Mouse (Mus musculus): Measurements from ENCODE around the gene Arfgap2. TPM values are rescaled to one million over a fixed set of nuclear protein-coding genes. Genes with fewer than 3 reads are reported as not detected.

The Arfgap2 gene
- polyA plus RNA-seq, 1 experiment from 2014 or later: 95.7 TPM

- Histone ChIP-seq H3K4me3 (ENCODE audit: low read depth, low read length) (no peak overlapping the region), H3K36me3 (ENCODE audit: control insufficient read depth, insufficient read depth, low read length) (no peaks in the 10 kb centered on the region), H3K27ac (ENCODE audit: low read depth, low read length) (no peak overlapping the region), H3K4me2 (no peak overlapping the region), H3K9ac (ENCODE audit: low read depth, low read length) (no peak overlapping the region), H3K9me3 (ENCODE audit: control insufficient read depth, low read length) (no peaks in the 10 kb centered on the region), H3K27me3 (replicated peaks; ENCODE audit: control insufficient read depth, insufficient read depth, low read length) (no peaks in the 10 kb centered on the region), H3K4me1 (replicated peaks; ENCODE audit: control insufficient read depth, insufficient read depth, low read length) (no peaks in the 10 kb centered on the region)
- ATAC-seq (replicated peaks; ENCODE audit: low FRiP score) (no peak), DNase-seq (ENCODE audit: low spot score) (no peak)
- 85% methylated on average over 3 of the region's 3 CpGs for WGBS
Measured at GRCm38 (mm10) chr2:91294226-91294625, 29.5 kb downstream of the Arfgap2 start.

GRCm38 (mm10) chr2:91295895-91296294 lies 31.1 kb downstream of the Arfgap2 start:
- Histone ChIP-seq H3K9me3 (ENCODE audit: control insufficient read depth, low read length) (no peaks in the 10 kb centered on the region), H3K27ac (ENCODE audit: low read depth, low read length) (no peak overlapping the region), H3K9ac (ENCODE audit: low read depth, low read length) (no peak overlapping the region), H3K36me3 (ENCODE audit: control insufficient read depth, insufficient read depth, low read length) (no peaks in the 10 kb centered on the region), H3K27me3 (replicated peaks; ENCODE audit: control insufficient read depth, insufficient read depth, low read length) (no peaks in the 10 kb centered on the region), H3K4me2 (no peak overlapping the region), H3K4me3 (ENCODE audit: low read depth, low read length) (no peak overlapping the region), H3K4me1 (replicated peaks; ENCODE audit: control insufficient read depth, insufficient read depth, low read length) (no peaks in the 10 kb centered on the region)
- DNase-seq (ENCODE audit: low spot score) (no peak), ATAC-seq (replicated peaks; ENCODE audit: low FRiP score) (no peak)
- WGBS: 87% methylated on average over 5 of the region's 5 CpGs

GRCm38 (mm10) chr2:91299156-91299555 lies 34.4 kb downstream of the Arfgap2 start:
- no peak for ATAC-seq (replicated peaks; ENCODE audit: low FRiP score)
- DNase-seq (ENCODE audit: low spot score): no peak

GRCm38 (mm10) chr2:91300784-91301183 lies 36.0 kb downstream of the Arfgap2 start:
- 84% methylated on average over 2 of the region's 2 CpGs for WGBS
- Histone ChIP-seq H3K27me3 (replicated peaks; ENCODE audit: control insufficient read depth, insufficient read depth, low read length) (no peaks in the 10 kb centered on the region), H3K9me3 (ENCODE audit: control insufficient read depth, low read length) (no peaks in the 10 kb centered on the region), H3K27ac (ENCODE audit: low read depth, low read length) (no peak overlapping the region), H3K36me3 (ENCODE audit: control insufficient read depth, insufficient read depth, low read length) (no peaks in the 10 kb centered on the region), H3K4me2 (no peak overlapping the region), H3K4me3 (ENCODE audit: low read depth, low read length) (no peak overlapping the region), H3K4me1 (replicated peaks; ENCODE audit: control insufficient read depth, insufficient read depth, low read length) (no peaks in the 10 kb centered on the region), H3K9ac (ENCODE audit: low read depth, low read length) (no peak overlapping the region)
- ATAC-seq (replicated peaks; ENCODE audit: low FRiP score) (no peak), DNase-seq (ENCODE audit: low spot score) (no peak)

More at GRCm38 (mm10) chr2:91299156-91299555, 34.4 kb downstream of the Arfgap2 start:
- WGBS: 47% methylated on average over 3 of the region's 3 CpGs
- no peak overlapping the region for H3K4me2 ChIP-seq
- no peak overlapping the region for H3K27ac ChIP-seq (ENCODE audit: low read depth, low read length)
- no peaks in the 10 kb centered on the region for H3K27me3 ChIP-seq (replicated peaks; ENCODE audit: control insufficient read depth, insufficient read depth, low read length)
- no peaks in the 10 kb centered on the region for H3K36me3 ChIP-seq (ENCODE audit: control insufficient read depth, insufficient read depth, low read length)
- H3K4me3 ChIP-seq (ENCODE audit: low read depth, low read length): no peak overlapping the region
- no peaks in the 10 kb centered on the region for H3K9me3 ChIP-seq (ENCODE audit: control insufficient read depth, low read length)
- H3K4me1 ChIP-seq (replicated peaks; ENCODE audit: control insufficient read depth, insufficient read depth, low read length): no peaks in the 10 kb centered on the region
- H3K9ac ChIP-seq (ENCODE audit: low read depth, low read length): no peak overlapping the region

- ATAC-seq (replicated peaks; ENCODE audit: low FRiP score) (no peak), DNase-seq (ENCODE audit: low spot score) (no peak)
- Histone ChIP-seq H3K9ac (ENCODE audit: low read depth, low read length) (no peak overlapping the region), H3K27me3 (replicated peaks; ENCODE audit: control insufficient read depth, insufficient read depth, low read length) (no peaks in the 10 kb centered on the region), H3K9me3 (ENCODE audit: control insufficient read depth, low read length) (no peaks in the 10 kb centered on the region), H3K36me3 (ENCODE audit: control insufficient read depth, insufficient read depth, low read length) (no peaks in the 10 kb centered on the region), H3K4me2 (no peak overlapping the region), H3K27ac (ENCODE audit: low read depth, low read length) (no peak overlapping the region), H3K4me3 (ENCODE audit: low read depth, low read length) (no peak overlapping the region), H3K4me1 (replicated peaks; ENCODE audit: control insufficient read depth, insufficient read depth, low read length) (no peaks in the 10 kb centered on the region)
- 84% methylated on average over 2 of the region's 2 CpGs for WGBS
Measured at GRCm38 (mm10) chr2:91301836-91302235, 37.1 kb downstream of the Arfgap2 start.

GRCm38 (mm10) chr2:91302845-91303244 lies 38.1 kb downstream of the Arfgap2 start:
- DNase-seq (ENCODE audit: low spot score): no peak
- Histone ChIP-seq H3K27ac (ENCODE audit: low read depth, low read length) (no peak overlapping the region), H3K36me3 (ENCODE audit: control insufficient read depth, insufficient read depth, low read length) (no peaks in the 10 kb centered on the region), H3K9me3 (ENCODE audit: control insufficient read depth, low read length) (no peaks in the 10 kb centered on the region), H3K4me1 (replicated peaks; ENCODE audit: control insufficient read depth, insufficient read depth, low read length) (no peaks in the 10 kb centered on the region), H3K9ac (ENCODE audit: low read depth, low read length) (no peak overlapping the region), H3K27me3 (replicated peaks; ENCODE audit: control insufficient read depth, insufficient read depth, low read length) (no peaks in the 10 kb centered on the region), H3K4me2 (no peak overlapping the region), H3K4me3 (ENCODE audit: low read depth, low read length) (no peak overlapping the region)
- WGBS: 58% methylated on average over 3 of the region's 3 CpGs
- ATAC-seq (replicated peaks; ENCODE audit: low FRiP score): no peak

- Histone ChIP-seq H3K36me3 (ENCODE audit: control insufficient read depth, insufficient read depth, low read length) (no peaks in the 10 kb centered on the region), H3K27ac (ENCODE audit: low read depth, low read length) (no peak overlapping the region), H3K9ac (ENCODE audit: low read depth, low read length) (no peak overlapping the region), H3K4me1 (replicated peaks; ENCODE audit: control insufficient read depth, insufficient read depth, low read length) (peaks cover 5% of the 10 kb centered on the region; the same call in 1 of the 2 replicates), H3K27me3 (replicated peaks; ENCODE audit: control insufficient read depth, insufficient read depth, low read length) (no peaks in the 10 kb centered on the region), H3K4me3 (ENCODE audit: low read depth, low read length) (no peak overlapping the region), H3K9me3 (ENCODE audit: control insufficient read depth, low read length) (no peaks in the 10 kb centered on the region), H3K4me2 (no peak overlapping the region)
- DNase-seq (ENCODE audit: low spot score) (no peak), ATAC-seq (replicated peaks; ENCODE audit: low FRiP score) (no peak)
- 84% methylated on average over 9 of the region's 9 CpGs for WGBS
Measured at GRCm38 (mm10) chr2:91305926-91306325, 41.2 kb downstream of the Arfgap2 start.

GRCm38 (mm10) chr2:91306589-91306988 lies 41.8 kb downstream of the Arfgap2 start:
- no peak overlapping the region for H3K4me3 ChIP-seq (ENCODE audit: low read depth, low read length)
- H3K27ac ChIP-seq (ENCODE audit: low read depth, low read length): no peak overlapping the region
- no peak for DNase-seq (ENCODE audit: low spot score)
- ATAC-seq (replicated peaks; ENCODE audit: low FRiP score): no peak
- H3K4me2 ChIP-seq: no peak overlapping the region
- no peak overlapping the region for H3K9ac ChIP-seq (ENCODE audit: low read depth, low read length)
- H3K4me1 ChIP-seq (replicated peaks; ENCODE audit: control insufficient read depth, insufficient read depth, low read length): peaks cover 5% of the 10 kb centered on the region; the same call in 1 of the 2 replicates
- no peaks in the 10 kb centered on the region for H3K27me3 ChIP-seq (replicated peaks; ENCODE audit: control insufficient read depth, insufficient read depth, low read length)
- H3K36me3 ChIP-seq (ENCODE audit: control insufficient read depth, insufficient read depth, low read length): no peaks in the 10 kb centered on the region
- no peaks in the 10 kb centered on the region for H3K9me3 ChIP-seq (ENCODE audit: control insufficient read depth, low read length)

- Histone ChIP-seq H3K9ac (ENCODE audit: low read depth, low read length) (no peak overlapping the region), H3K9me3 (ENCODE audit: control insufficient read depth, low read length) (no peaks in the 10 kb centered on the region), H3K36me3 (ENCODE audit: control insufficient read depth, insufficient read depth, low read length) (no peaks in the 10 kb centered on the region), H3K27ac (ENCODE audit: low read depth, low read length) (no peak overlapping the region), H3K4me3 (ENCODE audit: low read depth, low read length) (no peak overlapping the region), H3K4me2 (no peak overlapping the region), H3K4me1 (replicated peaks; ENCODE audit: control insufficient read depth, insufficient read depth, low read length) (peaks cover 7% of the 10 kb centered on the region; the same call in 1 of the 2 replicates), H3K27me3 (replicated peaks; ENCODE audit: control insufficient read depth, insufficient read depth, low read length) (no peaks in the 10 kb centered on the region)
- DNase-seq (ENCODE audit: low spot score) (no peak), ATAC-seq (replicated peaks; ENCODE audit: low FRiP score) (no peak)
- 31% methylated on average over 5 of the region's 5 CpGs for WGBS
Measured at GRCm38 (mm10) chr2:91308680-91309079, 43.9 kb downstream of the Arfgap2 start.
